Mouse (Mus musculus) myocyte (in vitro differentiated cells): ENCODE data around the gene Zik1. TPM values are rescaled to one million over a fixed set of nuclear protein-coding genes. Genes with fewer than 3 reads are reported as not detected.

ENCODE experiments used
- H3K27me3 ChIP-seq: one replicate; pipeline ENCODE4 v1.6.1; 2011; ENCODE audit not compliant: control insufficient read depth, insufficient read depth, insufficient read length
- H3K36me3 ChIP-seq: one replicate; pipeline ENCODE4 v1.6.1; 2011; ENCODE audit not compliant: control insufficient read depth, insufficient read depth
- H3K4me2 ChIP-seq: one replicate; pipeline ENCODE4 v1.6.1; 2011; ENCODE audit warnings: low read depth, control low read depth
- H3K4me3 ChIP-seq: one replicate; pipeline ENCODE4 v1.5.1; 2011; ENCODE audit warnings: mild to moderate bottlenecking, control low read depth, moderate library complexity
- H3K79me2 ChIP-seq: one replicate; pipeline ENCODE4 v1.6.1; 2011; ENCODE audit not compliant: control insufficient read depth, insufficient read depth
- H3ac ChIP-seq: one replicate; pipeline ENCODE4 v1.6.1; 2011; ENCODE audit not compliant: control insufficient read depth, insufficient read length
- CEBPB ChIP-seq: IDR thresholded peaks from 2 replicates; pipeline ENCODE4 v1.6.1; 2011; ENCODE audit warnings: mild to moderate bottlenecking, moderate library complexity; ENCODE audit not compliant: poor library complexity, insufficient read depth, severe bottlenecking
- E2F4 ChIP-seq: IDR thresholded peaks from one replicate; pipeline ENCODE4 v1.6.1; 2011; ENCODE audit warnings: mild to moderate bottlenecking, control low read depth, moderate library complexity; ENCODE audit not compliant: insufficient read depth
- MAX ChIP-seq: IDR thresholded peaks from one replicate; pipeline ENCODE4 v1.6.1; 2011; ENCODE audit warnings: low read depth, mild to moderate bottlenecking, control low read depth
- MYOD1 ChIP-seq, 3 experiments: IDR thresholded peaks; one replicate each; pipeline ENCODE4 v1.6.1; 2011; ENCODE audit warnings: control low read depth in 2 of 3, low read depth in 2 of 3, mild to moderate bottlenecking in 2 of 3, moderate library complexity in 1 of 3; ENCODE audit not compliant: insufficient read length in 2 of 3, control insufficient read depth in 1 of 3
- MYOG ChIP-seq, 3 experiments: IDR thresholded peaks; one replicate each; pipeline ENCODE4 v1.6.1; 2011; ENCODE audit warnings: control low read depth in 2 of 3, low read depth in 2 of 3, mild to moderate bottlenecking in 2 of 3; ENCODE audit not compliant: insufficient read length in 2 of 3, control insufficient read depth in 1 of 3, insufficient read depth in 1 of 3
- POLR2A ChIP-seq: IDR thresholded peaks from one replicate; pipeline ENCODE4 v1.6.1; 2011; ENCODE audit warnings: low read depth, mild to moderate bottlenecking, control low read depth, moderate library complexity; ENCODE audit not compliant: insufficient read length
- POLR2AphosphoS2 ChIP-seq: IDR thresholded peaks from one replicate; pipeline ENCODE4 v1.6.1; 2011; ENCODE audit warnings: low read depth, control low read depth; ENCODE audit not compliant: insufficient read length
- REST ChIP-seq: IDR thresholded peaks from one replicate; pipeline ENCODE4 v1.6.1; 2011; ENCODE audit warnings: mild to moderate bottlenecking, control low read depth, moderate library complexity; ENCODE audit not compliant: insufficient read depth, insufficient read length
- SRF ChIP-seq: IDR thresholded peaks from one replicate; pipeline ENCODE4 v1.6.1; 2011; ENCODE audit warnings: low read depth; ENCODE audit not compliant: control insufficient read depth, insufficient read length
- TCF12 ChIP-seq: IDR thresholded peaks from one replicate; pipeline ENCODE4 v1.6.1; 2011; ENCODE audit warnings: mild to moderate bottlenecking, control low read depth; ENCODE audit not compliant: poor library complexity, insufficient read depth, severe bottlenecking
- TCF3 ChIP-seq: IDR thresholded peaks from one replicate; pipeline ENCODE4 v1.6.1; 2011; ENCODE audit warnings: low read depth, control low read depth; ENCODE audit not compliant: insufficient read length
- USF1 ChIP-seq: IDR thresholded peaks from one replicate; pipeline ENCODE4 v1.6.1; 2011; ENCODE audit warnings: low read depth, mild to moderate bottlenecking, control low read depth, moderate library complexity
- polyA plus RNA-seq: library from polyadenylated mRNA; unstranded; fragments of >200 nt; fragmentation: generic; extraction: Trizol; gene quantifications from one replicate; pipeline ENCODE4 v1.2.1, GENCODE M21; 2012; ENCODE audit warnings: missing spikeins

The Zik1 gene
- 0.96 TPM for polyA plus RNA-seq

GRCm38 (mm10) chr7:10494786-10495521 is at the start of gene Zik1:
TSS of gene Zik1 (minus strand) at chr7:10495394.
- Histone ChIP-seq H3K4me3 (peak within 1 kb of the TSS; percentile 73), H3K4me2 (peak within 1 kb of the TSS; percentile 81)
- TF ChIP-seq SRF (no peak), E2F4 (peak; percentile 21), TCF12 (no peak), MAX (no peak), POLR2AphosphoS2 (no peak)

GRCm38 (mm10) chr7:10495578-10495977 is 384 bp upstream of the Zik1 start:
- Histone ChIP-seq H3K79me2 (peaks cover 11% of the 10 kb centered on the region), H3K4me3 (peak overlapping the region; percentile 73), H3K36me3 (peaks cover 12% of the 10 kb centered on the region), H3K4me2 (peak overlapping the region; percentile 45), H3ac (peak overlapping the region; percentile 58), H3K27me3 (no peaks in the 10 kb centered on the region)
- TF ChIP-seq USF1 (no peak), REST (no peak), MAX (no peak), SRF (no peak), MYOG (IDR thresholded peaks at IDR 0.05; ENCODE audit: control insufficient read depth in 1 of 3, insufficient read depth in 1 of 3, insufficient read length in 2 of 3, low read depth in 2 of 3) (no peak), E2F4 (no peak), CEBPB (no peak), TCF12 (no peak), POLR2AphosphoS2 (no peak), TCF3 (no peak), MYOD1 (IDR thresholded peaks at IDR 0.05; ENCODE audit: control insufficient read depth in 1 of 3, insufficient read length in 2 of 3, low read depth in 2 of 3) (no peak), POLR2A (no peak)

More at GRCm38 (mm10) chr7:10494786-10495521, at the start of gene Zik1:
- H3K79me2 ChIP-seq: peaks cover 11% of the 10 kb centered on the region
- peaks cover 12% of the 10 kb centered on the region for H3K36me3 ChIP-seq
- peak within 1 kb of the TSS; percentile 58 for H3ac ChIP-seq
- no peaks in the 10 kb centered on the region for H3K27me3 ChIP-seq

GRCm38 (mm10) chr7:10480588-10481233 is 14.5 kb downstream of the Zik1 start:
- TF ChIP-seq E2F4 (no peak), MYOG (IDR thresholded peaks at IDR 0.05; ENCODE audit: control insufficient read depth in 1 of 3, insufficient read depth in 1 of 3, insufficient read length in 2 of 3, low read depth in 2 of 3) (no peak), POLR2AphosphoS2 (no peak), POLR2A (no peak), USF1 (no peak), REST (no peak), MYOD1 (IDR thresholded peaks at IDR 0.05; ENCODE audit: control insufficient read depth in 1 of 3, insufficient read length in 2 of 3, low read depth in 2 of 3) (no peak), CEBPB (no peak)
- H3K4me3 ChIP-seq: no peak overlapping the region
- no peak overlapping the region for H3ac ChIP-seq
- no peaks in the 10 kb centered on the region for H3K79me2 ChIP-seq
- H3K27me3 ChIP-seq: no peaks in the 10 kb centered on the region
- no peak overlapping the region for H3K4me2 ChIP-seq
- H3K36me3 ChIP-seq: no peaks in the 10 kb centered on the region

DNA sequence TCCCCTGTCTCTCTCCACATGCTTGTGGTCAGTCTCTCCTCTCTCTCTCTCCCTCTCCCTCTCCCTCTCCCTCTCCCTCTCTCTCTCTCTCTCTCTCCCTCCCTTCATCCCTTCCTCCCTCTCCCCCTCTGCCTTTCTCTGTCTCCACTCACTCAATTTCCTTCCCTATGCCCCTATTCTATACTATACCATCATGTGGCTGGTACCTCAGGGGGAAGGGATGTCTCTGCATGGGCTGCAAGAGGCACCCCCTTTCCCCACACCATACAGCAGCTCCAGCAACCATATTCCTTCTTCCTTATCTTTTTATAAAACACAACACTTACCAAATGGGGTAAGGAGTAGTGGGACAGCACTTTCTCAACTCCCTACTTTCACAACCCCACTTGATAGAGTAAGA is 15.4 kb downstream of the Zik1 start:
- no peak overlapping the region for H3K4me3 ChIP-seq
- H3K79me2 ChIP-seq: no peaks in the 10 kb centered on the region
- no peak for TF ChIP-seq E2F4
- TF ChIP-seq POLR2AphosphoS2: no peak
- TF ChIP-seq SRF: no peak
- no peak for TF ChIP-seq POLR2A
- no peak for TF ChIP-seq TCF12
- TF ChIP-seq REST: no peak
- TF ChIP-seq MAX: no peak
- no peak for TF ChIP-seq MYOG (IDR thresholded peaks at IDR 0.05; ENCODE audit: control insufficient read depth in 1 of 3, insufficient read depth in 1 of 3, insufficient read length in 2 of 3, low read depth in 2 of 3)
- no peak for TF ChIP-seq MYOD1 (IDR thresholded peaks at IDR 0.05; ENCODE audit: control insufficient read depth in 1 of 3, insufficient read length in 2 of 3, low read depth in 2 of 3)
- no peak for TF ChIP-seq TCF3
- TF ChIP-seq USF1: no peak
- no peak overlapping the region for H3ac ChIP-seq
- H3K36me3 ChIP-seq: no peaks in the 10 kb centered on the region
- H3K27me3 ChIP-seq: no peaks in the 10 kb centered on the region
- H3K4me2 ChIP-seq: no peak overlapping the region
